Mouse (Mus musculus) testis, adult 2 months (tissue): ENCODE data around the gene Suclg1. TPM values are rescaled to one million over a fixed set of nuclear protein-coding genes. Genes with fewer than 3 reads are reported as not detected.
A peak's percentile ranks its signal among the peaks of the same experiment; 100 is the strongest.

Experiments used
- H3K27ac ChIP-seq: fragments of 200-500 bp; 2 replicates; pipeline ENCODE4 v1.5.1; 2012; ENCODE audit warnings: low read depth, low read length; ENCODE audit not compliant: control insufficient read depth, insufficient read depth
- H3K27me3 ChIP-seq: fragments of 200-500 bp; 2 replicates; pipeline ENCODE4 v1.6.1; 2012; ENCODE audit warnings: mild to moderate bottlenecking, low read length, moderate library complexity; ENCODE audit not compliant: control insufficient read depth, insufficient read depth
- H3K36me3 ChIP-seq: fragments of 200-500 bp; 2 replicates; pipeline ENCODE4 v1.6.1; 2012; ENCODE audit warnings: mild to moderate bottlenecking, low read length; ENCODE audit not compliant: control insufficient read depth, insufficient read depth
- H3K4me1 ChIP-seq: fragments of 200-500 bp; 2 replicates; pipeline ENCODE4 v1.6.1; 2012; ENCODE audit warnings: low read length; ENCODE audit not compliant: control insufficient read depth, insufficient read depth
- H3K4me3 ChIP-seq: fragments of 200-500 bp; 2 replicates; pipeline ENCODE4 v1.5.1; 2012; ENCODE audit warnings: low read depth, mild to moderate bottlenecking, low read length, moderate library complexity, mixed read lengths; ENCODE audit not compliant: control insufficient read depth
- CTCF ChIP-seq: fragments of 200-500 bp; IDR thresholded peaks from 2 replicates; pipeline ENCODE4 v1.5.1; 2012; ENCODE audit warnings: low read depth, mild to moderate bottlenecking, inconsistent platforms, low read length, moderate library complexity; ENCODE audit not compliant: control insufficient read depth, insufficient read depth, insufficient replicate concordance
- POLR2A ChIP-seq: fragments of 200-500 bp; IDR thresholded peaks from 2 replicates; pipeline ENCODE4 v1.6.1; 2012; ENCODE audit warnings: low read depth, mild to moderate bottlenecking, inconsistent platforms, low read length, moderate library complexity; ENCODE audit not compliant: control insufficient read depth
- polyA plus RNA-seq: library from polyadenylated mRNA; depleted of rRNA; stranded (reverse); fragments of >200 nt; gene quantifications from 2 replicates; pipeline ENCODE4 v1.2.3, GENCODE M21; 2012; rRNA removed

Gene Suclg1
- polyA plus RNA-seq, result 112 and 129 TPM in 2 replicates

GRCm38 (mm10) chr6:73248237-73249048 lies at the start of gene Suclg1:
Gene Suclg1 (plus strand): TSS chr6:73248382.
- Histone ChIP-seq H3K27ac (peak within 1 kb of the TSS; percentile 94), H3K4me3 (peak within 1 kb of the TSS; percentile 100), H3K36me3 (no peaks in the 10 kb centered on the region), H3K27me3 (no peaks in the 10 kb centered on the region), H3K4me1 (peaks cover 5% of the 10 kb centered on the region)
- TF ChIP-seq POLR2A (peak; percentile 93), CTCF (no peak)

DNA sequence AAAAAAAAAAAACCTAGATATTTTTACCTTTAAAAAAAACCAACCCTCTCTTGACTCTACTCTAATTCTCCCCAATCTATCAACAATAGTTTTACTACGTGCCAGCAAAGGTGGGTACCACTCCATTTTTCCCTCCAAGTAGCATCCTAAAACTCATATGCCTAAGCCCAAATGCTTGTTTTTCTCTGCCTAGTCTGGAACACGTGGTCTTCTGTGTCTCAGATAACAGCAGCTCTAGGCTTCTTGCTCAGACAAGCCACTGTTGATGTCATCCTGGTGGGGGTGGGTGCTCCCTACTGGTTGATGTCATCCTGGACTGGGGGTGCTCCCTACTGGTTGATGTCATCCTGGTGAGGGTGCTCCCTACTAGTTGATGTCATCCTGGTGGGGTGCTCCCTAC lies 44.5 kb upstream of the Suclg1 start:
- Histone ChIP-seq H3K36me3 (no peaks in the 10 kb centered on the region; the same call in 1 of the 2 replicates), H3K27me3 (no peaks in the 10 kb centered on the region), H3K4me3 (no peak overlapping the region), H3K4me1 (no peaks in the 10 kb centered on the region), H3K27ac (no peak overlapping the region)
- TF ChIP-seq POLR2A (no peak), CTCF (no peak)

DNA sequence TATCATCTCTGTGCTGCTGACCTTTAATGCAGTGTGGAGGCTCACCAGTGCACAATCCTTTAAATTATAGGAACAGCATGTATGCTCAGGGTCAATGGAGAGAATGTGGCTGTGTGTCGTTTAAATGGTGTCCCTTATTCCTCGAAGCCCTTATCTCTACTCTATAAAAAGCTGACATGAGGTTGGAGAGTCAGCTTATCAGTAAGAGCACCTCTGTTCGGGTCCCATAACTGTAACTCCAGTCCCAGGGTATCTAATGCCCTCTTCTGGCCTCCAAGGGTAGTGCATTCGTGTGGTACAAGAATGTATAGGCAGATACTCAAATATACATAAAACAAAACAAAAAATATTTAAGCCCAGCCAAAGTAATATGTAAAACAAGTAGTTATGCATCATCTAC lies 43.2 kb upstream of the Suclg1 start:
- no peak overlapping the region for H3K27ac ChIP-seq

GRCm38 (mm10) chr6:73209598-73209997 lies 38.6 kb upstream of the Suclg1 start:
- Histone ChIP-seq H3K36me3 (no peaks in the 10 kb centered on the region; the same call in 1 of the 2 replicates), H3K27me3 (no peaks in the 10 kb centered on the region)
- no peak for TF ChIP-seq POLR2A

More for the DNA sequence above, 43.2 kb upstream of the Suclg1 start:
- TF ChIP-seq CTCF (no peak), POLR2A (no peak)
- Histone ChIP-seq H3K4me3 (no peak overlapping the region), H3K36me3 (no peaks in the 10 kb centered on the region; the same call in 1 of the 2 replicates), H3K4me1 (no peaks in the 10 kb centered on the region), H3K27me3 (no peaks in the 10 kb centered on the region)

DNA sequence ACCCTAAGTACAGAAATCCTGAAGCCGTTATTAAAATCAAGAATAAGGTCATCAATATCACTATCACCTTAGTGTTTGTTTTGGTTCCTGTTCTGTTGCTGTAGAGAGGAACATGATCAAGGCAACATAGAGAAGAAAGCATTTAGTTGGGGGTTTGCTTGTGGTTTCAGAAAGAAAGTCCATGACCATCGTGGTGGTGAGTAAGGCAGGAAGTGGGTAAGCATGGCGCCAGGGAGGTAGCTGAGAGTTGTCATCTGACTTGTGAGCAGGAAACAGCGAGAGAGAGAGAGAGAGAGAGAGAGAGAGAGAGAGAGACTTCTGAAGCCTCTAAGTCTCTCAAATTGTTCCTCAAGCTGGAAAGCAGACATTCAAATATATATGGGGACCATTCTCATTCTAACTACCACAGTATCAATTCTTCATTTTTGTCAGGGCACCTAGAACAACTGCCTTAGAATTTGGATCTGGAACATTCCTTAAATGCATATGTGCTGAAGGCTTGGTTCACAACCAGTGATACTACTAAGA lies 37.7 kb upstream of the Suclg1 start:
- H3K27me3 ChIP-seq, result no peaks in the 10 kb centered on the region
- H3K36me3 ChIP-seq, result no peaks in the 10 kb centered on the region; the same call in 1 of the 2 replicates
- no peak overlapping the region for H3K4me3 ChIP-seq
- H3K27ac ChIP-seq, result no peak overlapping the region
- no peaks in the 10 kb centered on the region for H3K4me1 ChIP-seq
- no peak for TF ChIP-seq POLR2A

More at GRCm38 (mm10) chr6:73209598-73209997, 38.6 kb upstream of the Suclg1 start:
- H3K27ac ChIP-seq, result no peak overlapping the region
- no peak overlapping the region for H3K4me3 ChIP-seq
- H3K4me1 ChIP-seq, result no peaks in the 10 kb centered on the region

DNA sequence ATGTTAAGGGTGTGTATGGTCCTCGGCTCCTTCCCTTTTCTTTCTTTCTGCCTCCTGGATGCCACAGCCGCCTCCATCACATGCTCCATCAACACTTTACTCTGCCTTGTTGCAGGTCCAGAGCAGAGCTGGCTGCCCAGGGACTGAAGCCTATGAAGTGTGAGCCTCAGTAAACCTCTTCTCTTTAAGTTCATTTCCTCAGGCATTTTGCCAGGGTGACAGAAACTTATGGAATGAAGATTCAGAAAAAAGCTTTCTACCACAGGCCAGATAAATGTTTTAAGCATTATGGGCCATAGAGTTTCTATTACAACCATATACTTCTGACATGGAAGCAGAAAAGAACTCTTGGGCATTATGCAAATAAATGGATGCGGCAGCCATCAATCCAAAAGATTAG lies 37.1 kb upstream of the Suclg1 start:
- Histone ChIP-seq H3K27me3 (no peaks in the 10 kb centered on the region), H3K4me1 (no peaks in the 10 kb centered on the region), H3K27ac (no peak overlapping the region), H3K36me3 (no peaks in the 10 kb centered on the region; the same call in 1 of the 2 replicates), H3K4me3 (no peak overlapping the region)
- TF ChIP-seq POLR2A, result no peak
- TF ChIP-seq CTCF, result no peak

GRCm38 (mm10) chr6:73211602-73212001 lies 36.6 kb upstream of the Suclg1 start:
- TF ChIP-seq POLR2A, result no peak
- TF ChIP-seq CTCF, result no peak
- no peak overlapping the region for H3K4me3 ChIP-seq
- no peaks in the 10 kb centered on the region; the same call in 1 of the 2 replicates for H3K36me3 ChIP-seq
- H3K27ac ChIP-seq, result no peak overlapping the region
- no peaks in the 10 kb centered on the region for H3K4me1 ChIP-seq
- no peaks in the 10 kb centered on the region for H3K27me3 ChIP-seq
